Mouse (Mus musculus): ENCODE measurements around the gene Lamtor5. TPM values are rescaled to one million over a fixed set of nuclear protein-coding genes. Genes with fewer than 3 reads are reported as not detected.
A peak's percentile ranks its signal among the peaks of the same experiment; 100 is the strongest.
"Not testable (repeated sequence)": the region's sequence is repeated elsewhere in the genome, so short reads cannot be mapped to it uniquely, and the experiment has no call there.

Gene Lamtor5
- total RNA-seq, 1 experiment from 2014 or later, result 91.9 TPM

GRCm38 (mm10) chr3:107272433-107272832 is 6.2 kb upstream of the Lamtor5 start:
- no peak for DNase-seq

GRCm38 (mm10) chr3:107273820-107274219 is 4.8 kb upstream of the Lamtor5 start:
- DNase-seq, result peak; percentile 43

GRCm38 (mm10) chr3:107275351-107275750 is 3.3 kb upstream of the Lamtor5 start:
- DNase-seq, result no peak

- DNase-seq, result no peak
These were observed 2.7 kb upstream of the Lamtor5 start for GRCm38 (mm10) chr3:107275996-107276395.

GRCm38 (mm10) chr3:107276626-107277025 is 2.0 kb upstream of the Lamtor5 start:
- DNase-seq, result no peak

GRCm38 (mm10) chr3:107286123-107286522 is 7.5 kb downstream of the Lamtor5 start:
- no peak for DNase-seq

GRCm38 (mm10) chr3:107287346-107287745 is 8.7 kb downstream of the Lamtor5 start:
- DNase-seq, result no peak

GRCm38 (mm10) chr3:107290764-107291381 is 12.2 kb downstream of the Lamtor5 start, which contains the start of gene Slc16a4:
Slc16a4 (plus strand) TSS chr3:107291230.
- no peak for DNase-seq

DNA sequence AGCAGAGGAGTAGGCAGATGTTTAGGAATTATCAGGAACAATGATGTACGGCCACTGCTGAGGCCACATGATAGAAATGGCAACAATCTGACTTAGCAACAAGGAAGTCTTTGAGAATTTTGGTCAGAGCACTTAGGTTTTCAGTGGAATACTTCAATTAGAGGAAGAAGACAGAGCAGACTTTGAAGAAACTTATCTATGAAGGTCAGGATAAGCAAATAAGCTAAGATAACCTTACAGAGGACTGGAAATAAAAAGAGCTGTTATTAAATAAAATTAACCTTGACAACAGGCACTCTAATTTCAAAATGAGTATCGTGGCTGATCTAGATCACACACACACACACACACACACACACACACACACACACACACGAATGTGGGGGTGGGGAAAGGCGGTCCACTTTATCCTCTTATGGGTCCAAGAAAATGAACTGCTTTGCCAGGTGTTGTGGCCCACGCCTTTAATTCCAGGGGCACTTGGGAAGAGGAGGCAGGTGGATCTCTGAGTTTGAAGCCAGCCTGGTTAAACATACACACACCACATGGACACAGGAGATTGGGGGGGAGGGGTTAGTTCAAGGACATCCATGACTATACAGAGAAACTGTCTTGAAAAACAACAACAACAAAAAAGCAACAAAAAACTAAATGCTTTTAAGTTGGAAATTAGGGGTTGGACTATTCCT is 17.2 kb downstream of the Lamtor5 start:
- DNase-seq, result no peak

GRCm38 (mm10) chr3:107296917-107297316 is 18.3 kb downstream of the Lamtor5 start:
- DNase-seq, result not testable (repeated sequence)

- no peak for DNase-seq
These were observed 38.7 kb downstream of the Lamtor5 start for GRCm38 (mm10) chr3:107317338-107317737.

GRCm38 (mm10) chr3:107321141-107321540 is 42.5 kb downstream of the Lamtor5 start:
- peak; percentile 19 for DNase-seq

DNA sequence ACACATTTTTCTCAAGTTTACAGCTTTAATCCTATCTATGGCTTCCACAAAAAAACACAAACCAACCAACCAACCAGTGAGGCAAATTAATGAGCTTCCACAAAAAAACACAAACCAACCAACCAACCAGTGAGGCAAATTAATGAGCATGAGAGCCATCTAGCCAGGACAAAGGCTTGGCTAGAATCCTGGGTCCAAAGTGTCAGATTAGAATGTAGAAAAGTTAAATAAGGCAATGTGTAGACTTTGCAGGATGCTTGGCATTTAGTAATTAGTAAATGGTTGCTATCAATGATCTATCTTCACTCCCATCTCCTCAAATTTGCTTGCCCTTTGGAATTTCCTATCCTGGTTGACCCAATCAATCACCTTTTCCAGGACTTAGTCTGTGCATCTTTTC is 43.1 kb downstream of the Lamtor5 start:
- DNase-seq, result no peak

DNA sequence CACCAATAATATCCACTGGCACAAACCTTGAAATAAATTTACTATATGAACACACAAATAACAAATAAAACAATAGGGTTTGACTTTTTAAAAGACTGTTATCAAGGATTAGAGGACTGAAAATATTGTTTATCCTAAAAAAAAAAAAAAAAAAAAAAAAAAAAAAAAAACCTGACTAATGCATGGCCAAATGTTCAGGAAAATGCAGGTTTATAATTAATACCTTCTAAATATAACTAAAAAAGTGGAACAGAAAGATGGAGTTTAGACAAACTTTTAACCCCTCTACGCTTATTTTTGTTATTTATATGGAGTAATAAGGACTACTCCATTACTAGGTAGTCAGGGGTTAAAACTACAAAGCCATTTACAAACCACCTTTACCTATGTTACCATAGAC is 47.8 kb downstream of the Lamtor5 start:
- DNase-seq, result no peak

GRCm38 (mm10) chr3:107330503-107331424 is 52.1 kb downstream of the Lamtor5 start:
- peak; percentile 37 for DNase-seq

DNA sequence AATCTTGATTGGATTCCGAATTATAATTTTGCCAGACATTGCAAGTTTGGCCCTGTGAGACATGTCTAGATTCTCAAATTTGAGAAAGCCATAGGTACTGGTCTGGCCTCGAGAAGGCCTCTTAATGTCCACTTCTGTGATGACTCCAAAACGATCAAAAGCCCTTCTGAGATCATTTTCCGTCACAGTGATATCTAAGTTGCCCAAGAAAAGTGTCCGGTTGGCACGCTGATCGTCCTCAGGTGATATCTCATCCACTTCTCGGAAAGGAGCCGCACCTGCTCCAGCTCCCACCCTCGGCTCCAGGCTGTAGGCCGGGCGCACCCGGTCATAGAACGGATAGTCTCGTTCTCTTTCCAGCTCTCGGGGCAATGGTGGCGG is 53.1 kb downstream of the Lamtor5 start:
- DNase-seq, result no peak

DNA sequence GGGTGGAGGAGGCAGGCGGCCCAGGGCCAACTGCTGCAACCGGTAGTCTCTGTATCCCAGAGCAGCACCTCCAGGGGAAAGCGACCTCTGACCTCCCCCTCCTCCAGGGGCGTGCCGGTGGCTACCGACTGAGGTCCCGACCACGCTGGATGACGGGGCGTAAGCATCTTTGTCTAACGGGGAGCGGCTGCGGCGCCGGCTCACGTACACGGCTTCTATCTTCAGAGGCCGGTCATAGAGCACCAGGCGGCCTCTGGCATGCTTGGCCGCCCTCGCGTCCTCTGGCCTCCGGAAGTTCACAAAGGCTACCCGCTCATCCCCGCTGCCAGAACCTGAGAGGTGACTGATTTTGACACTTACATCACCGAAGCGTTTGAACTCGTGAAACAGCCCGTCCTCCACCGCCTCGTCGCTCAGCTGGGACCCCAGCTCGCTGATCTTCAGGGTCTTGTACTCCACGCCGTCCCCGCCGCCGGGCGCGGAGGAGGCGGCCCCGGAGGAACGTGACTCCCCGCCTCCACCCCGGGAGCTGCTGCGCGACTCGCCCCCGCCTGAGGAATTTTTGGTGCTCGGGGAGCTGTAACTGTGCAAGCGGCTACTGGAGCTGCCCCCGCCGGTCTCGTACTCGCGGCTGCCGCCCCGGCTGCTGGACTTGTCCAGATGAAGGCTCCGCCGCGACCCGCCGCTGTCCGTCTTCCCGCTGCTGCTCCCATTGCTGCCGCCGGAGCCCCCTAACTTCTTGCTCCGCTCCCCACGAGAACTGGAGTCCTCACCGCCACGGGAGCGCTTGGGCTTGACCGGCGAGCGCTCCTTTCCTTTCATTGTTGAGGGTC is 53.7 kb downstream of the Lamtor5 start:
- DNase-seq, result peak; percentile 62

- DNase-seq, result peak; percentile 89
These were observed 54.3 kb downstream of the Lamtor5 start for GRCm38 (mm10) chr3:107332960-107333380.

Measured in adrenal gland, postnatal 25 days (tissue).